Mouse (Mus musculus) cortical plate, adult 2 months (tissue): ENCODE measurements around the gene Myt1l.
A peak's percentile ranks its signal among the peaks of the same experiment; 100 is the strongest.

Experiments used
- CTCF ChIP-seq: fragments of 200-500 bp; IDR thresholded peaks from 2 replicates; pipeline ENCODE4 v1.5.1; 2011; ENCODE audit warnings: mild to moderate bottlenecking, control low read depth, low read length; ENCODE audit not compliant: insufficient read depth; ENCODE audit errors: extremely low read depth
- POLR2A ChIP-seq: fragments of 200-500 bp; IDR thresholded peaks from 2 replicates; pipeline ENCODE4 v1.6.1; 2011; ENCODE audit warnings: mild to moderate bottlenecking, low read length, control low read depth; ENCODE audit not compliant: insufficient read depth; ENCODE audit errors: extremely low read depth

- TF ChIP-seq CTCF (0 out of 2 replicates have a peak, but pooled peaks have one; percentile 16), POLR2A (no peak)
Observed at GRCm38 (mm10) chr12:29629875-29630538, 101.8 kb downstream of the Myt1l start.
